Mouse (Mus musculus) heart, embryonic 10.5 days (tissue): Measurements from ENCODE around the gene Serpinb2. TPM values are rescaled to one million over a fixed set of nuclear protein-coding genes. Genes with fewer than 3 reads are reported as not detected.

Experiments
- DNase-seq: peaks from one replicate; pipeline ENCODE4 v3.0.0-alpha.2; 2017; ENCODE audit warnings: low spot score
- H3K27ac ChIP-seq: fragments of 300-500 bp; sonication (generic); 2 replicates; pipeline ENCODE4 v1.5.1; 2016; ENCODE audit warnings: mild to moderate bottlenecking
- H3K27me3 ChIP-seq: fragments of 300-500 bp; sonication (generic); 2 replicates; pipeline ENCODE4 v1.6.1; 2016; ENCODE audit warnings: mild to moderate bottlenecking; ENCODE audit not compliant: poor library complexity, insufficient read depth, severe bottlenecking
- H3K36me3 ChIP-seq: fragments of 300-500 bp; sonication (generic); 2 replicates; pipeline ENCODE4 v1.6.1; 2016; ENCODE audit warnings: mild to moderate bottlenecking, moderate library complexity
- H3K4me1 ChIP-seq: fragments of 300-500 bp; sonication (generic); 2 replicates; pipeline ENCODE4 v1.6.1; 2016; ENCODE audit warnings: mild to moderate bottlenecking
- H3K4me3 ChIP-seq: fragments of 300-500 bp; sonication (generic); 2 replicates; pipeline ENCODE4 v1.5.1; 2016; ENCODE audit warnings: mild to moderate bottlenecking, moderate library complexity
- H3K9me3 ChIP-seq: fragments of 300-500 bp; sonication (generic); 2 replicates; pipeline ENCODE4 v1.6.1; 2016; ENCODE audit warnings: mild to moderate bottlenecking, moderate library complexity
- WGBS: fragments of 180-500 bp; shearing (Covaris S2); methylation state at CpG from one replicate; pipeline ENCODE4 v1.1.7; 2016; 5-methylcytosine and 5-hydroxymethylcytosine counted together
- polyA plus RNA-seq: library from polyadenylated mRNA; unstranded; fragments of >200 nt; fragmentation: Nextera tagmentation; extraction: Ambion mirVana; gene quantifications from 2 replicates; pipeline ENCODE4 v1.2.1, GENCODE M21; 2016

Serpinb2 gene
- polyA plus RNA-seq, 1 experiment from 2014 or later, result 0.25 TPM

- Histone ChIP-seq H3K36me3 (no peaks in the 10 kb centered on the region), H3K27ac (no peak overlapping the region), H3K9me3 (no peaks in the 10 kb centered on the region), H3K4me3 (no peak overlapping the region), H3K27me3 (no peaks in the 10 kb centered on the region), H3K4me1 (no peaks in the 10 kb centered on the region)
- DNase-seq, result no peak
- WGBS, result 78% methylated on average over 3 of the region's 3 CpGs
These were observed 17.3 kb downstream of the Serpinb2 start for GRCm38 (mm10) chr1:107528325-107529078.

DNA sequence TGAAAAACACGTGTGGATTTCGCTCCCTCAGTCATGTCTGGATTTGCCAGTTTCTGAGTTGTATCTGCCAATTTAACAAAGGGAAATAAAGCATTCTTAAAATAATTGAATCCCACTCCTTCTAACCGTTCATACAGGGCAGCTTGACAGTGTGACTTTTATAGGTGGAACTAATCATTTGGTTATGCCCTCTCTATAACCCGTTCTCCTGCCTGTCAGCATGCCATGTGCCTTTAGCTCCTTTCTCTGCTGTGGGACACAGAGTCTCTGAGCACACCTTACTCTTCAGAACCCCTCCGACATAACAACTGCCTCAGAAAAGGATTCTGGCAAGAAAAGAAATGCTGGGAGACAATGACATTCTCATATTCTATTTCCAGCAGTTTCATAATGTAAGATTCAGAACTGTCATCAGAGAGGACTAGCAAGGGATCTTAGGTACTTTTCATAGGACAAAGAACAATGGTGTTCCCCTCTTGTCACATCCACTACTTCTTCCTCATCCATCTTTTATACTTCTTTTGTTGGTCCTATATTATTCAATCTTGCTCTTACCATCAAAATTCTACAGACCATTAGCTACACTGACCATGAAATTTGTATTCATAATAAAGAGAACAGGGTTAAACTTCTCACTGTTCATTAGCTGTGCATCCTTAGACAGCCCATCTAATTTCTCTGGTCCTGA lies 18.3 kb downstream of the Serpinb2 start:
- Histone ChIP-seq H3K9me3 (no peaks in the 10 kb centered on the region), H3K27ac (no peak overlapping the region), H3K36me3 (no peaks in the 10 kb centered on the region), H3K27me3 (no peaks in the 10 kb centered on the region), H3K4me3 (no peak overlapping the region), H3K4me1 (no peaks in the 10 kb centered on the region)
- WGBS, result 74% methylated on average over 5 of the region's 5 CpGs
- no peak for DNase-seq

GRCm38 (mm10) chr1:107533736-107534135 lies 22.5 kb downstream of the Serpinb2 start:
- no peak overlapping the region for H3K27ac ChIP-seq

DNA sequence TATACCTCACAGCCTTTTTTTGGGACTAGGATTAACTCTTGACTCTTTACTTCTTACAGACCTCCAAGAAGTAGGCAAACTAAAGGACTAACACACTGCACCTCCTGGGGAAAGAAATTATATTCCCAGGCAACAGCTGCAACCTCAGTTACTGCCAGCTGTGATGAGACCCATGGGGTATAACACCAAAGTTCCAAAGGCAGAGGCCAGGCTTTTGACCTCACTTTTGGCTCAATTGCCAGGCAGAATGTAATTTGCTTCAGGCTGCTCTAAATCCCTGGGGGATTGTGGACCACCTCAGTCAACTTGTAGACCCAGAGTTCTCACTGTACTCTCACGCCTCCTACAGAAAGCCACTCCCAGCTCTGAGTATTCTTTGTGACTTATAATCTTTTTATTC lies 26.2 kb downstream of the Serpinb2 start:
- H3K27me3 ChIP-seq, result no peaks in the 10 kb centered on the region
- no peaks in the 10 kb centered on the region for H3K36me3 ChIP-seq
- H3K27ac ChIP-seq, result no peak overlapping the region
- no peaks in the 10 kb centered on the region for H3K4me1 ChIP-seq
- 74% methylated on average over 1 of the region's 1 CpGs for WGBS
- DNase-seq, result no peak
- H3K9me3 ChIP-seq, result no peaks in the 10 kb centered on the region
- no peak overlapping the region for H3K4me3 ChIP-seq

More at GRCm38 (mm10) chr1:107533736-107534135, 22.5 kb downstream of the Serpinb2 start:
- no peaks in the 10 kb centered on the region for H3K9me3 ChIP-seq
- H3K27me3 ChIP-seq, result no peaks in the 10 kb centered on the region
- DNase-seq, result no peak
- no peaks in the 10 kb centered on the region for H3K36me3 ChIP-seq
- H3K4me3 ChIP-seq, result no peak overlapping the region
- 70% methylated on average over 3 of the region's 3 CpGs for WGBS
- H3K4me1 ChIP-seq, result no peaks in the 10 kb centered on the region

GRCm38 (mm10) chr1:107559494-107559893 lies 48.3 kb downstream of the Serpinb2 start:
- 90% methylated on average over 3 of the region's 3 CpGs for WGBS
- no peak for DNase-seq
- Histone ChIP-seq H3K9me3 (no peaks in the 10 kb centered on the region), H3K27ac (no peak overlapping the region), H3K27me3 (no peaks in the 10 kb centered on the region), H3K4me3 (no peak overlapping the region), H3K36me3 (no peaks in the 10 kb centered on the region), H3K4me1 (no peaks in the 10 kb centered on the region)

- H3K9me3 ChIP-seq, result no peaks in the 10 kb centered on the region
- H3K36me3 ChIP-seq, result no peaks in the 10 kb centered on the region
- H3K27me3 ChIP-seq, result no peaks in the 10 kb centered on the region
- no peak overlapping the region for H3K4me3 ChIP-seq
- no peak for DNase-seq
- WGBS, result 77% methylated on average over 1 of the region's 1 CpGs
- H3K27ac ChIP-seq, result no peak overlapping the region
- H3K4me1 ChIP-seq, result no peaks in the 10 kb centered on the region
These were observed 50.9 kb downstream of the Serpinb2 start for GRCm38 (mm10) chr1:107562110-107562509.

DNA sequence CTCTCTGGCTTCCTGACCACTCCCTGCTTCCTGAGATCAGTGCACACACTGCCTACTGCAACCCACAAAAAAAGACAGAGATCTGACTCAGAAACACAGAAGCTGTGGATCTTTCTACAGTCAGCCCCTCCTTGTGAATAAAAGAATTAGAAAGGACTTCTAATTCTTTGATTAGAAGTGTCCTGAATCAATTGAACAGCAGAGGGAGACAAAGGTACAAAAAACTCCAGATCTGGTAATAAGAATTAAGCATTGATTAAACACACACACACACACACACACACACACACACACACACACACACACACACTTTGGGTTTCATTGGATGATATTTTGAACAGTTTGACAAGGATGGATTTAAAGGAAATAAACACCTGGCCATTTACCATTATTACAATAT lies 54.4 kb downstream of the Serpinb2 start:
- no peak overlapping the region for H3K4me3 ChIP-seq
- H3K36me3 ChIP-seq, result no peaks in the 10 kb centered on the region
- no peak for DNase-seq
- no peaks in the 10 kb centered on the region for H3K9me3 ChIP-seq
- H3K27ac ChIP-seq, result no peak overlapping the region
- H3K27me3 ChIP-seq, result no peaks in the 10 kb centered on the region
- no peaks in the 10 kb centered on the region for H3K4me1 ChIP-seq

DNA sequence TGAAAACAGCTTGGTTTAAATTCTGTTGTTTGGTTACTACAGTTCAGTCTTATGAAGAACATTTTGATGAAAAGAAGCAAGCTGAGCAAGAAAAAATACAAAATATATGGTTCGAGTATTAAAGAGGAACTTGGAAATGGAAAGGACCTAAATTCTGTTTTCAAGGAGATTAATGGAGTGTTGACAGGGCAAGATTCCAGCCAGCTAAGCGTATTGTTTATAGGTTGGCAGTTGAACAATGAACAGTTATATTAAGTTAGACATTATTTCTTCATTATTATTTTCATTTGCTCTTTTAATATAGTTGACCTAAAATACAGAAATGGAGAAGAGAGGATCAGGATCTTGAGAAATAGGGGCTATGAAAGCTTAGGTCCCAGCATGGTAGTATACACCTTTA lies 64.9 kb downstream of the Serpinb2 start:
- Histone ChIP-seq H3K4me1 (no peaks in the 10 kb centered on the region), H3K9me3 (no peaks in the 10 kb centered on the region), H3K36me3 (no peaks in the 10 kb centered on the region), H3K27ac (no peak overlapping the region), H3K4me3 (no peak overlapping the region), H3K27me3 (no peaks in the 10 kb centered on the region)
- 84% methylated on average over 2 of the region's 2 CpGs for WGBS
- no peak for DNase-seq

DNA sequence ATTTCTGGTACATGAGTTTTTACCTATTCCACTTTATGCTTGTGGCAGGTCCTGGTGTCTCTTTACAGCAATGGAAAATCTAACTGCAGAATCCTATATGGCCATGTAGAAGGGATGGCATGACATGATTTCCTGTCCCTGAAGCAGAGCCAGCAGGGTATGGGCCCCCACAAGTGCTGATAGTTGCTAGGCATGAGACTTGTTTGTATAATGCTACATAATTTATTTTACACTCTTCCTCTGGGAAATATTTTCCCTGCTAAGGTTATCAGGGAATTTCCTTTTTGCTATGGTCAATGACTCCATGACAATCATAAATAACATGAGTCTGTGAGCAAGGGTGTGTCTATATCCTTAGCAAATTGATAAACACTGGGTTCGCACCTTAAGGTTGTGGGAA lies 66.3 kb downstream of the Serpinb2 start:
- DNase-seq, result no peak
- Histone ChIP-seq H3K36me3 (no peaks in the 10 kb centered on the region), H3K9me3 (no peaks in the 10 kb centered on the region), H3K27ac (no peak overlapping the region), H3K4me3 (no peak overlapping the region), H3K27me3 (no peaks in the 10 kb centered on the region), H3K4me1 (no peaks in the 10 kb centered on the region)
- WGBS, result 81% methylated on average over 1 of the region's 1 CpGs

DNA sequence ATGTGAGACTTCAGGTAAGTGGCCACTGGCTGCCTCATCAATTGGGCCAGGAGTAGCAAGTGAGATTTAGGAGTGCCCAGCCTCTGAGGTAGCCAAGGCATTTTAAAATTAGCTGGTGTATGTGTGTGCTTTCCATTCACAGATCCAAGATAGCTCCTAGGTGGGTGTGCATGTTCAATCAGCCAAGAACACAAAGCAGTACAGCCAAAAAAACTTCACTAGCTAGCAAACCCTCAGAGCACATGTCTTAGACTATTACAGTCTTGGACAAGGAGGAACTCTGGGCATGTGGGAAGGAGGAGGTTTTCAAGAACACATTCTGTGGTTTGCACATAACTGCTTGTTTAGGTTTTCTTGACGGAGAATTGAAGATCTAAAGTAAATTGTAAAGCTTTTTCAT lies 70.0 kb downstream of the Serpinb2 start:
- H3K9me3 ChIP-seq, result no peaks in the 10 kb centered on the region
- H3K36me3 ChIP-seq, result no peaks in the 10 kb centered on the region
- no peak overlapping the region for H3K27ac ChIP-seq
- no peaks in the 10 kb centered on the region for H3K27me3 ChIP-seq
- 75% methylated on average over 1 of the region's 1 CpGs for WGBS
- no peak for DNase-seq
- no peak overlapping the region for H3K4me3 ChIP-seq
- H3K4me1 ChIP-seq, result no peaks in the 10 kb centered on the region

DNA sequence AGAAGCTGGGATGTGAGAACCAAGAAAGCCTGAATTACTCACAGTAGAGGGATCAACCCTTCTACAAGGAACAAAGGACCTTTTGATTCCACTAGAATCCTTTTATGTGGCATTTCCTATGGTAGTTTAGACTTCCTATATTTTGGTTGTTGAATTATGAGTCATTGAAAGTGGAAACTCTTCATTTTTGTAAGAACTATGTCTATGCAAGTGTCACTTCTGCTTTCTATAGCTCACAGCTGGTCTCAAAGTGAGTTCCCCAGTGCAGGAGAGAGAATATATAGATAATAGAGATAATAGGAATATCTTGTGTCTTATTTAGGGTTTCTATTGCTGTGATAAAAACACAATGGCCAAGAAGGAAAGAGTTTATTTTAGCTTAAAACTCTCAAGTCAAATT lies 71.7 kb downstream of the Serpinb2 start:
- H3K4me3 ChIP-seq, result no peak overlapping the region
- DNase-seq, result no peak
- no peaks in the 10 kb centered on the region for H3K9me3 ChIP-seq
- H3K4me1 ChIP-seq, result no peaks in the 10 kb centered on the region
- no peaks in the 10 kb centered on the region for H3K27me3 ChIP-seq
- H3K27ac ChIP-seq, result no peak overlapping the region
- H3K36me3 ChIP-seq, result no peaks in the 10 kb centered on the region

- Histone ChIP-seq H3K36me3 (no peaks in the 10 kb centered on the region), H3K4me3 (no peak overlapping the region), H3K4me1 (no peaks in the 10 kb centered on the region), H3K27ac (no peak overlapping the region), H3K9me3 (no peaks in the 10 kb centered on the region), H3K27me3 (no peaks in the 10 kb centered on the region)
- no peak for DNase-seq
- 61% methylated on average over 1 of the region's 1 CpGs for WGBS
These were observed 72.7 kb downstream of the Serpinb2 start for GRCm38 (mm10) chr1:107583958-107584376.

DNA sequence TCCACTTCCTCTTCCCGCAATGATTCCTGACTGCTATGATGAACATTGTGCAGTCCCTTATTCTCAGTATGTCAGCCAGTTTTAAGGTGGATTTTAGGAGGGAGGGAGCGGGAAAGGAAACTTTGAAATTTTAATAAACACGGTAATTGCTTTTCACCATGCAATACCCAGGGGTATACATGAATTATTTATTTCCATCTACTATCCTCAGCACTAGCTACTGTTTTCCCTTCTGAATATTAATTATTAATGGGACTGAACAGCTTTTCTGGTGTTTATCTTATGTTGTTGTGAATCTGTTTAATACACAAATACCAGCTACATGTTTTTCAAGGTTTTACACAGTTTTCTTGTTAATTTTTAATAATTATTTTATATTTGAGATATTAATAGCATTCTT lies 73.7 kb downstream of the Serpinb2 start:
- no peak for DNase-seq
- WGBS, result 85% methylated on average over 3 of the region's 3 CpGs

More for the DNA sequence above, 73.7 kb downstream of the Serpinb2 start:
- Histone ChIP-seq H3K36me3 (no peaks in the 10 kb centered on the region), H3K27me3 (no peaks in the 10 kb centered on the region), H3K4me1 (peaks cover 3% of the 10 kb centered on the region; the same call in 1 of the 2 replicates), H3K27ac (no peak overlapping the region), H3K4me3 (no peak overlapping the region), H3K9me3 (no peaks in the 10 kb centered on the region)
